Mouse (Mus musculus) C2C12 (cell line): Measurements from ENCODE around the gene Manbal.

Experiments
- CEBPB ChIP-seq: IDR thresholded peaks from one replicate; pipeline ENCODE4 v1.6.1; 2011; ENCODE audit warnings: low read depth, mild to moderate bottlenecking, control low read depth, moderate library complexity
- CTCF ChIP-seq: IDR thresholded peaks from one replicate; pipeline ENCODE4 v1.5.1; 2011; ENCODE audit not compliant: control insufficient read depth, insufficient read depth, insufficient read length
- FOSL1 ChIP-seq: IDR thresholded peaks from one replicate; pipeline ENCODE4 v1.8.0; 2011; ENCODE audit warnings: mild to moderate bottlenecking, low read length; ENCODE audit not compliant: poor library complexity, insufficient read depth, severe bottlenecking
- MAX ChIP-seq: IDR thresholded peaks from one replicate; pipeline ENCODE4 v1.6.1; 2011; ENCODE audit warnings: mild to moderate bottlenecking, control low read depth
- MYOD1 ChIP-seq: IDR thresholded peaks from one replicate; pipeline ENCODE4 v1.6.1; 2011; ENCODE audit warnings: low read depth; ENCODE audit not compliant: control insufficient read depth, insufficient read length
- MYOG ChIP-seq: IDR thresholded peaks from one replicate; pipeline ENCODE4 v1.6.1; 2011; ENCODE audit not compliant: control insufficient read depth, insufficient read length; ENCODE audit errors: extremely low read depth
- USF1 ChIP-seq: IDR thresholded peaks from one replicate; pipeline ENCODE4 v1.6.1; 2011; ENCODE audit warnings: low read depth, mild to moderate bottlenecking, control low read depth, moderate library complexity

DNA sequence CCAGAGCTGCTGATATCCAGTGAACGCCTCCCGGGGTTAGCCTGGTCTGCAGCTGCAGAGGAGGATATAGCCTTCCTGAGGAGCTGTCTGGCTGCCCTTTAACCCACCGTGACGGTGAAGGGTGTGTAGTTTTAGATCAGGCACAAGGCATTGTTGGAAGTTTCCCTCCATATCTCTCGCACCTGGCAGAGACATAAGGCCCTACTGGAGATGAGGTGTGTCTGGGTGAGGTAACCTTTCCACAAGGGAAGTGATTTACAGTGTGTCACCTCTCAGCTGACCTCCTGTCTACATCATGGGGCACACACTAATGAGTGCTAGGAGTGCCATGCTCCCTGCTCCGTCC, 58.2 kb downstream of the Manbal start:
- TF ChIP-seq CTCF, result no peak
- TF ChIP-seq USF1, result no peak
- no peak for TF ChIP-seq MYOG
- TF ChIP-seq MAX, result no peak
- no peak for TF ChIP-seq CEBPB
- TF ChIP-seq MYOD1, result no peak
- no peak for TF ChIP-seq FOSL1
